Mouse (Mus musculus) limb, embryonic 14.5 days (tissue): Measurements from ENCODE around the gene Sspo. TPM values are rescaled to one million over a fixed set of nuclear protein-coding genes. Genes with fewer than 3 reads are reported as not detected.

Source experiments
- ATAC-seq: fragments of 200-750 bp; cut with Nextera tagmentation; 2 replicates; pipeline ENCODE4 v1.8.0; 2017; ENCODE audit warnings: low read depth, moderate number of reproducible peaks, moderate TSS enrichment; ENCODE audit not compliant: low FRiP score
- DNase-seq: peaks from one replicate; pipeline ENCODE4 v3.0.0-alpha.2; 2015; ENCODE audit warnings: low spot score
- H3K27ac ChIP-seq: fragments of 300-500 bp; sonication (generic); replicated peaks from 2 replicates; pipeline ENCODE4 v1.5.1; 2014; ENCODE audit warnings: low read depth, mild to moderate bottlenecking, low read length, moderate library complexity, mixed read lengths
- H3K27me3 ChIP-seq: fragments of 300-500 bp; sonication (generic); 2 replicates; pipeline ENCODE4 v1.6.1; 2014; ENCODE audit warnings: low read length, mixed read lengths; ENCODE audit not compliant: control insufficient read depth, insufficient read depth
- H3K36me3 ChIP-seq: fragments of 300-500 bp; sonication (generic); 2 replicates; pipeline ENCODE4 v1.6.1; 2014; ENCODE audit warnings: mild to moderate bottlenecking, low read length, moderate library complexity, mixed read lengths; ENCODE audit not compliant: control insufficient read depth, insufficient read depth
- H3K4me1 ChIP-seq: fragments of 300-500 bp; sonication (generic); 2 replicates; pipeline ENCODE4 v1.6.1; 2014; ENCODE audit warnings: antibody characterized with exemption, low read length, mixed read lengths; ENCODE audit not compliant: control insufficient read depth, insufficient read depth
- H3K4me2 ChIP-seq: fragments of 300-500 bp; sonication (generic); replicated peaks from 2 replicates; pipeline ENCODE4 v1.6.1; 2014; ENCODE audit warnings: low read depth, mild to moderate bottlenecking, low read length, moderate library complexity; ENCODE audit not compliant: severe bottlenecking
- H3K4me3 ChIP-seq: fragments of 300-500 bp; sonication (generic); replicated peaks from 2 replicates; pipeline ENCODE4 v1.5.1; 2014; ENCODE audit warnings: low read length
- H3K9ac ChIP-seq: fragments of 300-500 bp; sonication (generic); 2 replicates; pipeline ENCODE4 v1.6.1; 2014; ENCODE audit warnings: mild to moderate bottlenecking, low read depth, low read length, moderate library complexity; ENCODE audit not compliant: severe bottlenecking
- H3K9me3 ChIP-seq: fragments of 300-500 bp; sonication (generic); 2 replicates; pipeline ENCODE4 v1.6.1; 2016; ENCODE audit warnings: low read length; ENCODE audit not compliant: control insufficient read depth
- POLR2A ChIP-seq: fragments of 200-500 bp; IDR thresholded peaks from 2 replicates; pipeline ENCODE4 v1.8.0; 2012; ENCODE audit warnings: inconsistent platforms, mild to moderate bottlenecking, moderate library complexity, borderline replicate concordance; ENCODE audit not compliant: insufficient read depth, insufficient read length; ENCODE audit errors: extremely low read depth
- WGBS: fragments of 180-500 bp; shearing (Covaris S2); extraction: QIAGEN DNeasy Blood & Tissue Kit; methylation state at CpG from one replicate; pipeline ENCODE4 v1.1.7; 2014; 5-methylcytosine and 5-hydroxymethylcytosine counted together
- polyA plus RNA-seq, 2 experiments: library from polyadenylated mRNA; depleted of rRNA in 1 of 2; stranded (reverse) in 1 of 2; unstranded in 1 of 2; fragments of >200 nt; fragmentation: Nextera tagmentation in 1 of 2; extraction: Ambion mirVana in 1 of 2; gene quantifications; 2 replicates each; pipeline versions ENCODE4 v1.2.1 to v1.2.3; 2012 to 2014

Gene Sspo
- polyA plus RNA-seq, 2 experiments, result 0.07 to 1.2 TPM

DNA sequence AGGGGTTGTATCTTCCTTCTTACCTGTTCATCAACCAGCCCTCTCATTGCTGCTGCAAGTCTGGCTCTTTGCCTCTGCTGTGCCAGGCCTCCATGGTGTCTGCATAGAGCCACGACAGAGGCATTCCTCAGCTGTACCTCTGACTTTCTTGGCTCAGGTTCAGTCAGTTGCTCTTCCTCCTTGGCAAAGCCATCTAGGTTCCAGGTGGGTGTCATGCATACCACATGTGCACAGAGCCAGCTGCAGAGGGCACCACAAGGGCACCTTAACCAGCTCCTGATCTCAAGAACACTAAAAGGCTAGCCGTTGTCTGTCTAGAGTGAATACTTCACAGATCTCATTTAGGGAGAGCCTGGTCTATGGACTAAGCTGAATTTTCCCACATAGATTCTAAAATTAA is 31.5 kb upstream of the Sspo start:
- Histone ChIP-seq H3K4me1 (no peaks in the 10 kb centered on the region; the same call in 1 of the 2 replicates), H3K9ac (no peak overlapping the region), H3K27ac (no peak overlapping the region), H3K27me3 (no peaks in the 10 kb centered on the region), H3K9me3 (no peaks in the 10 kb centered on the region), H3K4me3 (no peak overlapping the region), H3K4me2 (no peak overlapping the region), H3K36me3 (peaks cover 65% of the 10 kb centered on the region)
- ATAC-seq (no peak), DNase-seq (no peak)
- 89% methylated on average over 2 of the region's 2 CpGs for WGBS
- TF ChIP-seq POLR2A, result no peak

DNA sequence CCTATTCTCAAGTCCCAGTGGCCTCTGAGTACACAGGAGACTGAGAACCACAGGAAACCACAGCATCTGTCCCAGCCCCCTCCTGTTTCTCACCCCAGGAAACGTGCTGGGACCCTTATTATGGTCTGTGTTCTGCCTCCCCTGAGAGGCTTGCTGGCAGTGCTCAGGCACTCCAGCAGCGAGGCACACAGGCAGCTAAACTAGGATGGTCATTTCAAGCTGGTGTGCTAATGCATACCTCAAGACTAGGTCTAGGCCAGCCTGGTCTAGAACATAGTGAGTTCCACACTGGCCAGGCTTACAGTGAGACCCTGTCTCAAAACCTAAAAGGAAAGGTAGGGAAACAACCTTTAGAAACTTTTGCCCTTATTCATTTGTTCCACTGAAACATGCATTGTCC is 27.4 kb upstream of the Sspo start:
- peaks cover 7% of the 10 kb centered on the region; the same call in 1 of the 2 replicates for H3K4me1 ChIP-seq
- 14% methylated on average over 2 of the region's 2 CpGs for WGBS
- no peak for DNase-seq

DNA sequence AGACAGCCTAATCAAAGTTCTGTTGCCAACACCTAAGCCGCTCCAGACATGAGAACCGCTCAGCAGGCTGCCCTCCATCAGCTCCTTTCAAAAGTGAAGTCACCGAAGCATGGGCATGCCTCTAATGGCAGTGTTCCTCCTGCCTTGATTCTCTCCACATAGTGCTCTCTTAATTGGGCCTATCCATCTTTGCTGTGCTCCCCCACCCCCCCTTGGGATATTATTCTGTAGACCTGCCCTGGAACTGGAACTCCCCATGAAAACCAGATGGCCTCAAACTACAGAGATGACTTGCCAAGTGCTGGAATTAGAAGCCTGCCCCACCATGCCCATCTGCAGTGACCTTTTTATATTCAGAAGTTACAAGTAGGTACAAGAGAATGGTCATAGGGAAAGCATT is 24.7 kb upstream of the Sspo start:
- Histone ChIP-seq H3K4me3 (no peak overlapping the region), H3K4me1 (peaks cover 7% of the 10 kb centered on the region; the same call in 1 of the 2 replicates), H3K27ac (no peak overlapping the region), H3K36me3 (no peaks in the 10 kb centered on the region), H3K9ac (no peak overlapping the region), H3K9me3 (no peaks in the 10 kb centered on the region), H3K27me3 (no peaks in the 10 kb centered on the region), H3K4me2 (no peak overlapping the region)
- TF ChIP-seq POLR2A, result no peak
- DNase-seq, result no peak
- 51% methylated on average over 3 of the region's 3 CpGs for WGBS
- ATAC-seq, result no peak

More for the DNA sequence above, 27.4 kb upstream of the Sspo start:
- no peak overlapping the region for H3K4me2 ChIP-seq
- H3K9ac ChIP-seq, result no peak overlapping the region
- no peak overlapping the region for H3K4me3 ChIP-seq
- H3K9me3 ChIP-seq, result no peaks in the 10 kb centered on the region
- no peak overlapping the region for H3K27ac ChIP-seq
- H3K27me3 ChIP-seq, result no peaks in the 10 kb centered on the region
- TF ChIP-seq POLR2A, result no peak
- 0 out of 2 replicates have a peak, but pooled peaks have one; percentile 23 for ATAC-seq
- H3K36me3 ChIP-seq, result peaks cover 25% of the 10 kb centered on the region

DNA sequence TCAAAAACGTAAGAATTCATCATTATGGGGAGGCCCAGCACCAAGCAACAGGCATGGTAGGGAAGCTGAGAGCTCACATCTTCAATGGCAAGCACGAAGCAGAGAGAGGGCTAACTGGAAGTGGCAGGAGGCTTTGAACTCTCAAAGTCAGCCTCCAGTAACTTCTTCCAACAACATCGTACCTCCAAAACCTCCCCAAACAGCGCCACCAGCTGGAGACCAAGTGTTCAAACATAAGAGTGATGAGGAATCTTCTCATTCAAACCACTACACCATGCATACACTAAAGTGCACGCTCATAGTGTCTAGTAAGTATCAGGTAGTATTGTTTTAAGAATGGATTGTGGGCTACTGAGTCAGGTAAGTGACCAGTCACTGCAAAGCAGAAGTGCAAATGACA is 24.0 kb upstream of the Sspo start:
- Histone ChIP-seq H3K4me2 (no peak overlapping the region), H3K36me3 (no peaks in the 10 kb centered on the region), H3K9ac (no peak overlapping the region), H3K27me3 (no peaks in the 10 kb centered on the region), H3K9me3 (no peaks in the 10 kb centered on the region), H3K4me3 (no peak overlapping the region), H3K27ac (no peak overlapping the region), H3K4me1 (peaks cover 7% of the 10 kb centered on the region; the same call in 1 of the 2 replicates)
- TF ChIP-seq POLR2A, result no peak
- DNase-seq, result no peak
- WGBS, result 78% methylated on average over 5 of the region's 5 CpGs
- no peak for ATAC-seq

DNA sequence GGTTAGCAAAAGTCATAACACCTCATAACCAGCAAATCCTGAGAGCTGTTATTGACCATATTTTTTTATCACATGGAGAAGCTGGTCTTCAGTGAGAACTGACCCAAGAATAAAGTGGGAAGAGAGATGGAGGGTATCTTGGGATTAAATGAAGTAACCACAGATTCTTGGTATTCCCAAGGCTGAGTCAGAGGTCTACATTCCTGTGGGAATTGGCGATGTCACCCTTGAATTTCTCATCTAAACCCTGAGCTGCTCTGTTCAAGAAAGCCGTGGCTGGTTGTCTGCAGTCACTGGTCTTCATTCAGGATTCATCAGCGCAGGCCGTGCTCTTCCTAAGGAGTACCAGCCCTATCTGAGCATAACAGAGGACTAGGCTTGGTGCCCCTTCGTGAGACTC is 21.1 kb upstream of the Sspo start:
- no peak overlapping the region for H3K4me2 ChIP-seq
- no peak for TF ChIP-seq POLR2A
- H3K27ac ChIP-seq, result no peak overlapping the region
- no peaks in the 10 kb centered on the region for H3K9me3 ChIP-seq
- no peaks in the 10 kb centered on the region for H3K27me3 ChIP-seq
- DNase-seq (no peak), ATAC-seq (no peak)
- 0 out of 2 replicates have a peak, but pooled peaks cover 7% of the 10 kb centered on the region for H3K4me1 ChIP-seq
- no peaks in the 10 kb centered on the region for H3K36me3 ChIP-seq
- H3K9ac ChIP-seq, result no peak overlapping the region
- WGBS, result 72% methylated on average over 5 of the region's 5 CpGs
- no peak overlapping the region for H3K4me3 ChIP-seq
